Mouse (Mus musculus): Measurements from ENCODE around the gene Tmem108.

Tmem108 gene

DNA sequence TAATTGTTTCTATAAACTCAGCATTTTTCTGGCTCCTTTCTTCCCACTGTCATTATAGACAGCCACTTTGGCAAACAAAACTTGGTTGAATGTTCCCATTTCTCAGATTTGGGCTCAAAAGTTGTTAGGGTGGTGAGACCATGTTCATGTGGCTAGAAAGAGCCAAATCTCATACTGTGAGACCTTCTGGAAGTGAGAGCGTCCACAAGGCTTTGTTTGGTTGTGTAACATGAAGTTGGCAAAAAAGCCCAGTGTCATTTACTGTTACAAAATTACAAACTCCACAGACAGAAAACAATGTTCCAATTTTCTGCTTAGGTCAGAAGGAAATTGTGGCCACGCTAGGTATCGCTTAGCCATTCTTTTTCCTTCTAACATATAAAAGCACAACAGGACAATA lies 213.0 kb downstream of the Tmem108 start:
- no peak for DNase-seq (ENCODE audit: low read depth, low spot score)

- DNase-seq (ENCODE audit: low read depth, low spot score): no peak
Measured at GRCm38 (mm10) chr9:103546695-103547645, 214.7 kb downstream of the Tmem108 start.

DNA sequence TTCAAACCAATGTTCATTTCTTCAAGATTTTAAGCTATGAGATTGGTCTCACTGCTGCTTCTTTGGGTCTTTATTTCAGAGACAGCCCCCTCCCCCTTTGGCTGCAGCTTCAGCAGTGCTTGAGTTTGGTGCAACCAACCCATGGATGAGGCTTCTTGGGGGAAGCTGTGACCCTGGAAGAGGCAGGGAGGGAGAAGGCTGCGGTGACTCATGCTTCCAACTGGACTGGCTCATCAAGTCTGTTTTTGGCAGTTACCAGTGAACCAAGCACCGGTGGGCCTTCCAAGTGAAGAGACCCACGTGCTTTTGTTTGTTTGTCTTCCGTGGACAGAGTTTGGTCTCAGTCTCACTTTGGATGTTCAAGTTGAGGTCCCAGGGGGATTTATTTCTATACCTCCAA lies 215.9 kb downstream of the Tmem108 start:
- no peak for DNase-seq (ENCODE audit: low read depth, low spot score)

DNA sequence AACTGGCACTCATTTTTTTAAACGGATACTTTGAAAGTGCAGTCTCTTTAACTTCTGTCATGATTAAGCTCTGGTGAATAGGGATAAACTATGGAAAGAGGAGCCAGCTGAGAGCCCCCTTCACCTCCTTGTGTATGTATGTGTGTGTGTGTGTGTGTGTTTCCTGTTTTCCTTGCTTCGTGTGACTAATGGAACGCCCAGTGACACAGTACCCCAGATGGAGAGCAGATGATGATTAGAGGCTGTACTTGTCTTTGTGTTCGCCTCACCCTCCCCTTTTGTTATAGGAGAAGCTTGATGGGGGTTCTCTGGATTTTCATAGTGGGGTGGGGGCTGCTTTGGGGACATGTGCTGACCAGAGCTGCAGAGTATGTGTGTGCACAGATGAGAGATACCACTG lies 216.4 kb downstream of the Tmem108 start:
- no peak for DNase-seq (ENCODE audit: low read depth, low spot score)

DNA sequence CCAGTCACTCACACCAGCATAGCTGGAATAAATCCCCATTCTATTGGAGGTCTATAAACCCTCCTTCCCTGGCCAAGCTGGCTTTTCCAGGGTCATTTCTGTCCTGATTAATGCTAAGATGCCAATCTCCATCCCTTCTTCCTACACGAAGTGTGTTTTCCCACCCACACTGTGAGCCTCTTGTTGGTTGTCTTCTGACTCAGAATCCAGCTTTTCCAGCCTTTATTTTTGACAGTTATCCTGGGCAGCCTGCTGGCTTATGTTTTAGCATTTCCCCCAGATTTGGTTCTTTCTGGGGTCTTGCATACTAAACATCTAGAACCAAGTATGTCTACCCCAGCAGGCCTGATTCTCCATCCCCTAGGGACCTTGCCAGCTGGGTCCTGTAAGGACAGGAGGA lies 217.0 kb downstream of the Tmem108 start:
- no peak for DNase-seq (ENCODE audit: low read depth, low spot score)

DNA sequence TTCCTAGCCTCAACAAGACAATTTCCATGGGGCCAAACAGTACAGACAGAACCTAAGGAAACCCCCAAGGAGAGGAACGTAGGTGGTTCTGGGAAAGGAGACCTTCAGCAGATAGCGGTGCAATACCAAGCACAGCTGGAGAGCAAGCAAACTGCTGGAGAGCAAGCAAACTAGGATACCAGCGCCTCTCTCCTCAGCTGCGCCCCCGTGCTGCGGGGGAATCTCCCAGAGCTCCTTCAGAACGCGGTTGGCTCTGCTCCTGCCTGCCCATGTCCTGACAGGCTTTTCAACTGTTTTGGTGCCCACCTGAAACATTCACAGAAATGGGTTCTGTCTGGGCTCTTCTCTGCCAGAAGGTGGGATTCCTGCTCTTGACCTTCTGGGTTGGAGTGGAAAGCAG lies 221.1 kb downstream of the Tmem108 start:
- DNase-seq (ENCODE audit: low read depth, low spot score): no peak

DNA sequence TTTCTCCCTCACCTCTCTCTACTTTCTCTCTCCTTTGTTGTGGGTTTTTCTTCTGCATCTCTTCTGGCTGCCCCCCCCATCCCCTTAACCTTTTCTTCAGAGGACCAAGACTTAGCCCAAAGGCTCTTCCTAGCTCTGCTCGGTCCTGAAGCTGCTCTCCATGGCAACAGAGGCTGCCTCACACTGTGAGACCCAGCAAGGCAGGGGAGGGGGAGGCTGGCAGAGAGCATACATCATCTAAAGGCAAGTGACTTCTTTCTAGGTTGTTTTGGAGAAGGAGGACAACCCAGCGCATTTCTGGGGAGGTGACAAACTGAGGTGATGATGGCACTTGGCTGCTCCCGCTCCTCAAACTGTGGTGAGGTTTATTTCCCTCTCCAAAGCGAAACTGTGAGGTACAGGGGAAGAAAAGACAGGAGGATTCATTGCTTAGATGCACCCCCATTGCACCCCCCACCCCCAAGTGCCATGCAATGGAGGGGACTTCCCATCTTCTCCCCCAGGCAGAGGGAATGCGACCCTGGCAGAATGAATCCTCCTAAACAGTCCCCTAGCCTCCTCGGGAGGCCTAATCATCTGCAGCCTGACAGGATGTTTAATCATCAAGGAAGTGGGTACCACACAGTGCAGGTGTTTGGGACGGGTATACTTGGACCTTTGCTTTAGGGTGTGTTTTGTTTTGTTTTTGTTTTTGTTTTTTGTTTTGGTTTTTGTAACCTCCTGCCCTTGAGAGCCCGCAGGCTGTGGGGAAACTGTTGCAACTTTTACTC lies 223.4 kb downstream of the Tmem108 start:
- no peak for DNase-seq (ENCODE audit: low read depth, low spot score)

GRCm38 (mm10) chr9:103536059-103536634 lies 225.5 kb downstream of the Tmem108 start:
- DNase-seq (ENCODE audit: low read depth, low spot score): no peak

GRCm38 (mm10) chr9:103525041-103525537 lies 236.5 kb downstream of the Tmem108 start:
- DNase-seq (ENCODE audit: low read depth, low spot score): no peak

DNA sequence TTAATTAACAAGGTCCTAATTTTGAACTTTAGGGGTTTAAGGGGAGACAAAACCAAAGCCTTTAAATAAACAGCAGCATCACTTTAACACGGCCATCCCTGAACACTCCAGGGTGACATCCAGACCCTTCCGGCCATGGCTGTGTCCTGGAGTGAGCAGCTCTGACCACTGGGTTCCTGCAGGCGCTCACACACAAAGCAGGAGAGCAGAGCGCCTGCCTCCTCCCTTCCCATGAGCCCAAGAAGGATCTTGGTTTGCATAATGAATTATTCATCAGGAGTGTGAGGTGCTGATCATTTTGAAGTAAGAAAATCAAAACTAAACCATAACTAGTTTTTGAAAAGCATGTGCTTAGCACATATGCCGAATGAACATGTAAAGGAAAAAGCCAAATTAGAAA lies 237.0 kb downstream of the Tmem108 start:
- no peak for DNase-seq (ENCODE audit: low read depth, low spot score)

DNA sequence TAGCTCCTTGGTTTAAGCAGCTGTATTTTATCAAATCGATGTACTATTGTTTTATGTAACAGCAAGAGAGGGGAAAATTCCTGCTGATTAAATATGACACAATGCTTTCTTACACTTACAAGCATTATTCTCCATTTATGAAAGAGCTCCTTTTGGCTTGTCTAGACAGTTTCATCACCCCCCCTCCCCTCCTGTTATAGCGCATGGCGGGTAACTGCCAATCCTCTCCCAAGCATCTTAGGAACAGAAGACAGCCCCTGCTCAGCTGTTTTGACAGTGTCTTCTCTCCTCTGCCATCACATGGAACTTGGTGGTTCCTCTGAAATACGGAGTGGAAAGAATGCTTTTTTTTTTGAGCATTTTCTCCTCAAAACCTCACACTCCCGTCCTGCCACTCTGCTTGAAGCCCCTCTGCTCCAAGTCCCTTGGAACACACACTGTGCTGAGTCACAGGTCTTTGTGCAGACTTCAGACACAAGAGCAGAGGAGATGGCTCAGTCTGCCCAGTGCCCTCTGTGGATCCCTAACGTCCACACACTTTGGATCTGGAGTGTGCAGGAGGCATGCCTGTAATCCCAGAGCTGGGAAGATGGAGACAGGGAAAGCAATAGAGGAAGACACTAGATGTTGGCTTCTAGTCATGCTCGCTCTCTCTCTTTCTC lies 237.8 kb downstream of the Tmem108 start:
- no peak for DNase-seq (ENCODE audit: low read depth, low spot score)

GRCm38 (mm10) chr9:103523008-103523407 lies 238.6 kb downstream of the Tmem108 start:
- no peak for DNase-seq (ENCODE audit: low read depth, low spot score)

- DNase-seq (ENCODE audit: low read depth, low spot score): no peak
Measured at GRCm38 (mm10) chr9:103513884-103514283, 247.8 kb downstream of the Tmem108 start.

DNA sequence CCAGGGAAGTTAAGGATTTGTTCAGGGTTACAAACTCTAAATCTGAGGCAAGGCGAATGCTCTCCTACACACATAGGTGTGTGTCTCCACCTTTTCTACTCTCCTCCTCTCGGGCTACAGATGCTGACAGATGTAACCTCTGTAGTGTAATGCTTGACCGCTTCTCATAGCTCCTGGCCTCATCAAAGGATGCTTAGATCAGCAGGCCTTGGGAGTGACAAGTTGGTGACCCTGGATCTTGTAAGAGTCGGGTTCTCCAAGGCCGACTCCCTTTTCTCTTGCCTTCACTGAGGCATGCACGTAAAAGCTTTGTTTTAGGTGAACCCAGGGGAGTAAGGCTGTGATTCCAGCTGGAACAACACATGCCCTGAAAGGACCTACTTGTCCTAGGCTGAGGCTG lies 249.4 kb downstream of the Tmem108 start:
- no peak for DNase-seq (ENCODE audit: low read depth, low spot score)

DNA sequence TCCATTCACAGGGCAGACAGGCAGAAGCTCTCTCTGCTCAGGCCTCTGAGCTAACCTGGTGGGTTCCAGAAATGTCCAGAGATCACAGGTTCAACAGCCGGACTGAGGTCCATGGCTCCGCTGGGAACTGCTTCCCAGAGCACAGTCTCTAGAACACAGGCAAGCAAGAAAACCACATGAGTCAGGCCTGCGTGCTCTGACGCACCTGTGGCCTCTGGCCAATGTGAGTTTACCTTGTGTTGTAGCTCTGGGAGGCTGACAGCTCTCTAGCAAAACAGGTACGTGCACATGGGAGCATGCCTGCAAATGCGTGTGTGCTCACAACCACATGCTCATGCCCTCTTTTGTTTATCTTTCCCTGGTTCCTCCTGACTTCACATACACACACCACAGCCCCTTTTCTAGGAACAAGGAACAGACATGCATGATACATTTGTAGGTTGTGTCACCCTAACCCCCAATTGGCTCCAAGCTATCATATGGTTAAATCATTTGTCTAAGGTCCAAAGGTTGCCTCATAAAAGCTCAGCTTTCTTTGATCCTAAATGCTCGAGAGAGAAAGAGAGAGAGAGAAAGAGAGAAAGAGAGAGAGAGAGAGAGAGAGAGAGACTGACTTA lies 254.6 kb downstream of the Tmem108 start:
- DNase-seq (ENCODE audit: low read depth, low spot score): no peak

DNA sequence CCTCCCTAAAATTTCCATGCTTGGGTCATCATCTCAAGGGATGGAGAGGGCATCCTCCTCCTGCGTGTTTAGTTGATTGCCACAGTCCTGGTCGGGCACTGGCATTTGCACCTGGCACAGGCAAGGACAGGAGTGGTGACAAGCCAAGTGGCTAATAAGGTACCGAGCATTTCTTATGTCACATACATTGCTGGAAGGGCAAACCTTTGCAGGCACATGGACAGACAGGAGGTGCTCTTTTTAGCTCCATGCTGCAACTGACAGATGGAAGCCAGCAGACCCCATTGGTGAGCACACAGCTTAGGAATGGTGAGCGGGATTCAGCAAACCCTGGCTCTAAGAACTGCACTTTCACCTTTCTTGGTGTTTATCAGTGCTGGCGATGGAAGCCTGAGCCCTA lies 256.6 kb downstream of the Tmem108 start:
- no peak for DNase-seq (ENCODE audit: low read depth, low spot score)

GRCm38 (mm10) chr9:103504646-103505045 lies 257.0 kb downstream of the Tmem108 start:
- DNase-seq (ENCODE audit: low read depth, low spot score): no peak

GRCm38 (mm10) chr9:103503586-103504298 lies 257.9 kb downstream of the Tmem108 start:
- no peak for DNase-seq (ENCODE audit: low read depth, low spot score)

DNA sequence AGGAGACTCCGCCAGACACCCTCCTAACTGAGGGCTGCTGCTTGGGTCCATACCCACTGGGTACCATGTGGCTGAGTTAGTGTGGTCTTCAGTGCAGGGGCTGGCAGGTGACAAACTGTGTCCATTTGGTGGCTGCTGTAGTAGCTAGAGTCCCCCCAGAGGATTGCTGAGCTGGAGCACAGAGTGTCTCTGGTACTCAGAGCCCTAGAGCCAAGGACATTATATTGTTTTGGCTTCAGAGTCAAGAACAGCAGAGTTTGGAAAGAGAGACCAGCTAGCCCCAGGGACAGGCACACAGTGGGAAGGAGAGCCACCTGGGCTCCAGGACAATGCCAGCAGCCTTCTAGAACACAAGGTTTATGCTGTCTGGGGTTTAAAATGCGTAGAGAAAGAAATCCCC lies 259.0 kb downstream of the Tmem108 start:
- DNase-seq (ENCODE audit: low read depth, low spot score): no peak

DNA sequence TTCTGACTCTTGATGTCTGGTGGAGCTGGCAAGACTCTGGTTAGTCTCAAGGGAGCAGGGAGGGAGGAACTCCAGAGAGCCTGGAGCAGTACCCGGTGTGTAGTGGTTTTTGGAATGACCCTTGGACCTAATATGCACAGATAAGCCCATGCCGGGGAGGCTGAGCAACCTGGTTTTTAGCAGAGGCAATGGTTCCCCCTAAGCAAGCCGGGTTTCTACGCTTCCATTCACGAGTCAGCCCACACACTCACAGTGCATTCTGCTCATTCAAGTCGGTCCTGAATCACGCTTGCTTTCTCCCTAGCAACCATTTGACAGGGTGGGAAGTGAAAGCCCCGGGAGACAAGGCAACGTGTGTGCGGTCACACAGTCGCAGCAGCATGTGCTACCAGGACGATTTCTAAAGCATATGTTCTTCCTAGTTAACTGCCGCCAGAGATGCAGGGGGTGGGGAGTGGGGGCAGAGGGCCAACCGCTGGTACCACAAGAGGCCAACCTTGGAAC lies 259.7 kb downstream of the Tmem108 start:
- DNase-seq (ENCODE audit: low read depth, low spot score): no peak
